Mouse (Mus musculus) thymus, adult 18-20 months (tissue): ENCODE results near the gene Ptk7.

Experiments
- DNase-seq, 2 experiments: peaks; one replicate each; pipeline ENCODE4 v3.0.0; 2022; ENCODE audit warnings: mixed read lengths in 2 of 2

Gene Ptk7

DNA sequence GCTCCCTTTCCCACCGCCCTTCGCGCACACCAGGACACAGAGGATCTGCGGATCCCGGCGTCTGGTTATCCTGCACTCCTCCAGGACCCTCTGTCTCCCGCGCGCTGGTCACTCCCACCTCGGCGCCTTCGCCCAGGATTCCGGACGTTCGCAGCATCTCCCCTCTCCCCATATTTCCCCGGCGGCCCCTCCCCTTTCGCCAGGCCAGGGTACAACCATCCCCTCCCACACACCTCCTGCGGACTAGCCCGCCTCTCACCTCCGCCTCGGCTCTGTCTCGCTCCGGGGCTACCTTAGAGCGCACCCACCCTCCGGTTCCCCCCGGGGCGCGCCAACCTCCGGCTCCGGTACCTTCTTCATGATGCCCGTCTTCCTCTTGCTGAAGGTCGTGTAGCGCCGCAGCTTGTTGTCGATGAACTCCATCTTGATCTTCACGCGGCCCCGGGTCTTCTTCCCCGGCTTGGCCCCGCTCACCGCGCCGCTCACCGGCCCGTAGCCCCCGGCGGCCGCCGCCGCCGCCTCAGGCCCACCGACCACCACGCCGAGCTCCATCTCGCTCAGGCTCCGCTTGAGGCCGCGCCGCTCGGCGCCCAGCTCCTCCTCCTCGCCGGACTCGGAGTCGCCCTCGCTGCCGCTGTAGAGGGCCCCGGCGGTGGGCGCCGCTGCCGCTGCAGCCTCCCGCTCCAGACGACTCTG, 74.2 kb downstream of the Ptk7 start:
- DNase-seq, result peak; percentile 36 to 50

GRCm38 (mm10) chr17:46554646-46554976, 74.7 kb downstream of the Ptk7 start:
- no peak for DNase-seq

DNA sequence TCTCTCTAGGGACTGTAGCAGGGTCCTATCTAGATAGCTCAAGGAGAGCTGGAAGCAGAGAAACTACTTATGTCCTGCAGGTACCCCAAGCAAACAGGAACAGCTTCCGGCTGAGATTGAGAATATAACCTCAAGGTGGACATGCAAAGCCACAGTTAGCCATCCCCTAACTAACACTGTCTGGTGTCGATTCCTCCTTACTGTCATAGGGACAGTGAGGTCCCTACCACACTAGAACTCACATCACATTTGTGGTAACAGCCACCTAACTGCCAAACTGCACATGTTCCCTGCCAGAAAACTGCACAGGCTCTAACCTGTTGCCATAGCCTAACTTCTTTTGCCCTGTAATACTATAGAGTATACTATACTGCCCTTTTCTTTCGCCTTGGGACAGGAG, 75.4 kb downstream of the Ptk7 start:
- DNase-seq, result no peak

- no peak for DNase-seq
Observed at GRCm38 (mm10) chr17:46553469-46553868, 75.8 kb downstream of the Ptk7 start.

GRCm38 (mm10) chr17:46552841-46553423, 76.4 kb downstream of the Ptk7 start:
- peak; percentile 44 to 58 for DNase-seq

GRCm38 (mm10) chr17:46552151-46552550, 77.2 kb downstream of the Ptk7 start:
- no peak for DNase-seq

DNA sequence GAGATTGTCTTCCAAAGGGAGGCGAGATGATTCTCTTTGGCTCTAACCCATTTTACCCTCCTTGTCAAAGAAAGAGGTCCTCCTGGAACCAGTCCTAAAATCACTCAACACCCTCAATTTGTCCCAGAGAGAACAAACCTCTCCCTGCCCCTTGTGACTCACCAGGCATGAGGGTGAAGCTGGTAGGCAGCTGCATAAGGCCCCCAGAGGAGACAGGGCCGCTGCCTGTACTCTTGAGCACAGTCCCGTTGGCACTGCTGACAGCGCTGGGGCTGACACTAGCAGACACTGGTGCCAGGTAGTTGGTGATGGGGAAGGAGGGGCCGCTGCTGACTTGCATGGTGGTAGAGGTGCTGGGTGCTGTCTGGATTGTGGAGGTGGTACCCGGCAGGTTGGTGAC, 77.9 kb downstream of the Ptk7 start:
- DNase-seq, result no peak

DNA sequence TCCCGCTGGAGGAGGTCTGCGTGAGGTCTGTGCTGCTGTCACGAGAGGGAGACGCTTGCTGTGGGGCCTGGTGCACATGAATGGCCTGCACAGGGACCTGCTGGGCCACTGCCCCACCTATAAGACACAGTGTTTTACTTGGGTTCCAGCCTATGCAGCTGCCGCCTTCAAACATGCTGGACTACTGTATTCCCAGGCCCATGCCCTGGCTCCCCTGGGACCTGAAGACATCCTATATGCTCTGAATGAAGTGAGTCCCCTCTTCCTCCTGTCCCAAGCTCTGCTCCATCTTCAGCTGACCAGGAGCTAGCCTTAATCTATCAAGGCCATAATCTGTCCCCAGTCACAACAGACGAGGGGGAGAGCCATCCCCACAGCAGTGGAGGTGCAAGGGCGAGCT, 78.4 kb downstream of the Ptk7 start:
- DNase-seq, result no peak

GRCm38 (mm10) chr17:46549642-46550041, 79.7 kb downstream of the Ptk7 start:
- no peak for DNase-seq

- DNase-seq, result no peak
Observed at GRCm38 (mm10) chr17:46549193-46549592, 80.1 kb downstream of the Ptk7 start.

- no peak for DNase-seq
Observed at GRCm38 (mm10) chr17:46548741-46549140, 80.6 kb downstream of the Ptk7 start.

DNA sequence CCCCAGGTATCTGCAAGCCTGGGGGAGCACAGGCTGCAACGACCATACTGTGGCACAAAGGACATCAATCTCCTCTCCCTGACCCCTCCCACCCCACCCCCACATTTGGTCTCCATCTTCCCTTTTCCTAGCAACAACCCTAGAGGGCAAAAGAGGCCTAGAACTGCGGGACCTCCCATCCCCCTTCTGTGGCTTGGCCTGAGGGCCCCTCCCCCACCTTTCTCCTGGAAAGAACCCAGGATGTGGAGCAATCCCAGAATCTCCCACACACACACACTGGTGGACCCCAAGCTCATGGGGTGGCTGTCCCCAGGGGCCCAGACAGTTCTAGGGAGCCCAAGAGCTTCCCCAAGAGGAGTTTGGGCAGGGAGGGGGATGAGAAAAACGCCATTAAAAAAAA, 81.4 kb downstream of the Ptk7 start:
- DNase-seq, result no peak

GRCm38 (mm10) chr17:46546995-46547394, 82.3 kb downstream of the Ptk7 start:
- DNase-seq, result no peak

GRCm38 (mm10) chr17:46546591-46546990, 82.7 kb downstream of the Ptk7 start:
- DNase-seq, result no peak

DNA sequence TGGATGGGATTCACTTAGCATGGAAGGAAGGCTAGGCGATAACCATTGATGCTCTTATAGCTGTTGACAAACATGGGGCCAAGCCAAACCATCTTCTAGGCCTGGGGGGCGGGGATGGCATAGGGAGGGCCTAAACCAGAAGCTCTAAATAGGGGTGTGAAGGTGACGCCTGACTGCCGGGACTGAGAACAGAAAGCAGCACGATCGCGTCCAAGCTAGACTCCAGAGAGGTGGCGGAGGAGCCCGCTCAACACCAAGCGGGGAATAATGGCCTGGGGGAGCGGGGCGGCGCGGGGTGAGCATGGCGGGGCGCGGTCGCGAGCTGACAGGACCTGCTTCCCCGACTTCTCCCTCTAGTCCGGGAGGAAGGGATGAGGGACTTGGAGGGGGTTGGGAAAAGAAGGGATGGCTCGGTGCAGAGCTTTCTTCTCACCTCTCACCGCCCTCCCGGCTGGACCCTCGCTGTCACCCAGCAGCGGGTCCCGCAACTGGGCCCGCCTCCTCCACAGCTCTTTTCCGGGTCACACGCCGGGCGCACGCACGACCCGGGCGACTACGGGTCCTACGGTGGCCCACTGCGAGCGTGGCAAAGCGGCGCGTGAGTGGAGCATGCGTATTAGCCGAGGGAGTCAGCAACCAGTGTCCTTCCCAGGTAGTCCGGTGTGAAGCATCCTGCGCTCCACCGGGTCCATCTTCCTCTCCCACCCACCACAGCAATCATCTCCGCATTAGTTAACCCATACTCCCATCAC, 83.3 kb downstream of the Ptk7 start, which contains the start of gene Cul9:
Cul9 (minus strand) TSS at position 576 of the 752 bp plus-strand sequence.
- DNase-seq, result peak; percentile 24 to 27

GRCm38 (mm10) chr17:46543661-46544060, 85.6 kb downstream of the Ptk7 start:
- no peak for DNase-seq

- peak in 1 of 2 experiments; percentile 31 for DNase-seq
Observed at GRCm38 (mm10) chr17:46525579-46526307, 103.6 kb downstream of the Ptk7 start.

GRCm38 (mm10) chr17:46525065-46525464, 104.2 kb downstream of the Ptk7 start:
- DNase-seq, result no peak

GRCm38 (mm10) chr17:46521963-46522668, 107.2 kb downstream of the Ptk7 start:
- DNase-seq, result no peak

DNA sequence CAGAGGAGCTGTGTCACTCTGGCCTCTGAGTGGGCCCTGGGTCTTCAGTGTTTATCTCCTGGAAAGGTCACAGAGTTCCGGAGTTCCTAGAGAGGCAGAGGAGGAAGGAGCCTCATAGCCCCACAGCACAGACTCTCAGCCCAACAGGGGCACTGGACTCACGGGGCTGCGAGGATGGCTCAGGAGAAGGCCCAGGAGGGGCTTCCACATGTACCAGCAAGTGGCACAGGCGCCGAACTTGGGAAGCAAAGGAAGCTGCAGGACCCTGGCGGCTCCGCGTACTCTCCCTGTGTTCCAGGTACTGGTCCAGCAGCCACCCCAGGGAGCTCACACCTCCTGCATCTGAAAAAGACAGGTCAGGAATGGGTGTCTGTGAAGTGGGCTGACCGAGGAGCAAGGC, 108.1 kb downstream of the Ptk7 start:
- DNase-seq, result no peak

DNA sequence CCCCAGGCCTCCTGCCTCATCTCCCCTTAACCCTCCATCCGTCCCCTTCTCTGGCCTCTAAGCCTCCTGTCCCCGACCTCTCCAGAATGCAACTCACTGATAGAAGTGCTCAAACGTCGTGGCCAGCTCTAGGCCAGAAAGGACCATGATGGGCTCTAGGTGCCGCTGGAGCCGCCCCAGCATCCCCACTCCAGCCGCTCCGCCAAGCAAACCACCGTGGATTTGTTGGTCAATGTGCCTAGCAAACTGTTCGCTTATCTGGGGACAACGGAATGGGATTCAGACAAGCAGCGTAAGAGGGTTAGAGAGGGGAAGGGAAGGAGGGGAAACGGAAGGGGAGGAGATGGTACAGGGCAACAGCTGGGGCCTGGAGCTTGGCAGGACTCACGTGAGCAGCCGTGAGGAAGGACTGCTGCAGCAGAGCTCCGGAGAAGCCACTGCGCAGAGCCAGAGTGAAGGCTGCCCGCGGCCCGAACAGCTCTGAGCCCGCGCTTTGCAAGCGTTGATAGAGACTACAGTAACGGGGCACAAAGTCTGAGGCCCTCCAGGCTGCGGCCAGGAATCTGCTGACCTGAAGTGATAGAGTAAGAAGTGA, 108.8 kb downstream of the Ptk7 start:
- no peak for DNase-seq

GRCm38 (mm10) chr17:46519971-46520370, 109.3 kb downstream of the Ptk7 start:
- DNase-seq, result no peak
